Mouse (Mus musculus) bone marrow, adult 2 months (tissue): ENCODE results near the gene Psg16.

Experiments used
- CTCF ChIP-seq: fragments of 200-500 bp; IDR thresholded peaks from 2 replicates; pipeline ENCODE4 v1.5.1; 2011; ENCODE audit warnings: low read length, control low read depth; ENCODE audit not compliant: control insufficient read depth, insufficient read depth
- POLR2A ChIP-seq: fragments of 200-500 bp; IDR thresholded peaks from 2 replicates; pipeline ENCODE4 v1.6.1; 2011; ENCODE audit warnings: low read depth, mild to moderate bottlenecking, control low read depth, low read length, borderline replicate concordance; ENCODE audit not compliant: control insufficient read depth

DNA sequence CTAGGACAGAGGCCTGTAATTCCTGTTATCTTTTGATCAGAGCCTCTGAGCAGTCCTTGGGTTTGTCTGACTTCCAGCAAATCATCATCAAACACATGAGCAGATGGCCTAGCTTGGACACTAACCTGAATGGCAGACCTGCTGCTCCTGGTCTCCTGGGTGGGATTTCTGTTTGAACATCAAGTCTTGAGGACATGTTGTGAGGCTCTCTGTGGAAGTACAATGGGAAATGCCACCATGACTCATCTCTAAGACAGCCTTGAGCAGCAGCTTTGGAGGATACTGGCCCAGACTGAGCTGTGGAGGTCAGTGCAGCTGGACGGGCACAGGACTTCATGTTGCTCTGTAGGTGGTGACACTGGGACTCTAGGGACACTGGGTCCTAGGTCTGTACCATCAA is 2.7 kb downstream of the Psg16 start:
- no peak for TF ChIP-seq CTCF
- no peak for TF ChIP-seq POLR2A
